Mouse (Mus musculus): ENCODE data around the gene As3mt.

GRCm38 (mm10) chr19:46665474-46665873 is 41.8 kb upstream of the As3mt start:
- TF ChIP-seq CTCF (IDR thresholded peaks at IDR 0.05; ENCODE audit: control insufficient read depth, insufficient read depth, insufficient read length), result no peak
- TF ChIP-seq MAX (IDR thresholded peaks at IDR 0.05), result no peak
- TF ChIP-seq USF1 (IDR thresholded peaks at IDR 0.05; ENCODE audit: low read depth), result no peak
